Mouse (Mus musculus) lung, postnatal 0 days (tissue): ENCODE results near the gene Fbxo42.

Source experiments
- CTCF ChIP-seq: IDR thresholded peaks from 2 replicates; pipeline ENCODE4 v1.5.1; 2016; ENCODE audit warnings: antibody characterized with exemption, mild to moderate bottlenecking
- EP300 ChIP-seq: IDR thresholded peaks from 2 replicates; pipeline ENCODE4 v1.6.1; 2016; ENCODE audit warnings: antibody characterized with exemption, mild to moderate bottlenecking, control low read depth

GRCm38 (mm10) chr4:141159093-141159492 is 11.4 kb downstream of the Fbxo42 start:
- TF ChIP-seq CTCF: no peak
- TF ChIP-seq EP300: no peak
